Mouse (Mus musculus): ENCODE measurements around the gene Sema6d.

The Sema6d gene

DNA sequence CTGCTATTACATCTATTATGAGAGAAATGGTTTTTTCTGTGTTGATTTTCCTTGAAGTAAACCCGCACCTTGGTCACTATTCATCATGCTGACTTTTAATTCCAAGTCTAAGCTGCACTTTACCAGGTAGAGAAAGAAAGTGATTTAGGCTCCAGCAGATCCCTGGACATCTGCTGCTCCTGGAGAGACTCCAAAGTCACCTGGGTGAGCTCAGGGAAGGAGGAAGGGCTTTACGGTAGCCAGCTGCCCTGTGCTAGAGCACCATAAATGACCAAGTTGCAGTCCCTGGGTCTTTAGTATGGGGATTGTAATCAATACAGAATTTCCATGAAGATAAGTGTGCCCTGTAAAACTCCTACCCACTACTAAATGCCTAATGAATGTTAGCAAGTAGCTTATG, 309.8 kb downstream of the Sema6d start:
- in situ Hi-C loops (cut with MboI, MseI) = no loop called here

DNA sequence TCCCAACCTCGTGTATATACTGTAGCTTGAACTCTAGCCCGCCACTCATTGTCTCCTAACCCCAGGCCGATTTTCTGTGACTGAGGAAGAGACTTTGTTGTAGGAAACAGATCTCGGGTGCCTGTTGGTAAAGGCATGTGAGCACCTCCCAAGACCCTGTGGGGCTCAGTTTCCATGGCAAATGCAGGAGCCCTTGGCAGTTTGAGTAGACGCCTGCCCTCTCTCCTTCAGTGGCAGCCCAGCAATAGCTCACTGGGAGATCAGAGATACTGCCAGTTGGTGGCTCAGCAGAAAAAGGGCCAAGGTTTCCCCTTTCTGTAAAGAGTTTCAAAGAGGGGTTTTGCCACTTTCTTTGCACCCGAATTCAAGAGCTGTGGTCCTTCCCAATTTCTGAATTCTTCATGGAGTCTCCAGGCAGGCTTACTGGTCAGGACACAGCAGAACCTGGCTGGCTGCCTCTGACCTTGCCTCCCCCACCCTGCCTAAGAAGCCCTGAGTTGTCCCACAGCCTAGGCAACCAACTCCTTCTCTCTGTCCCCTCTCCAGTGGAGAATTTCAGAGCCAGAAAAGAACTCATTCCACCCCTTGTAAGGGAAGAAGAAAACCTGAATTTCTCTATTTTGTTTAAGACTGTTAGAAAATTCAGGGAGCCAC, 312.1 kb downstream of the Sema6d start:
- in situ Hi-C loops (cut with MboI, MseI) = no loop called here

- in situ Hi-C loops (cut with MboI, MseI) = no loop called here
Measured at GRCm38 (mm10) chr2:124403571-124403970, 313.8 kb downstream of the Sema6d start.

DNA sequence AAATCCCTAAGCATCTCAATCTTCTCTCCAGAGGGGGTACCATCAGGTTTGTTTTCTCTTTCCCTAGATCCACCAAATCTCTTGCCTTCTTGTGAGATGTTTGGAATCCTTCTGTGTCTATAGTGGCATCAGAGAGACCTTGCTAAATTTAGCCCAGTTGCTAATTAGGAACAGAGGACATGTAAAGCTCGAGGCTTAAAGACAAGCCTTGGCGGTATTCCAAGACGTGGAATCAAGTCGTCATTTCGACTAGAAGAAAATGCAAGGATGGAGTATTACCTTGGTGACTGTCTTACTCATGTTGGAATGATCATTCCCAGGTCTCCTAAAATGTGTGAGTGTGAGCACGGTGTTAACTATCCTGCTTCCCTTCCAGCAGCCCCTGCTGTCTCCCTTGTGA, 314.2 kb downstream of the Sema6d start:
- in situ Hi-C loops (cut with MboI, MseI) = no loop called here

DNA sequence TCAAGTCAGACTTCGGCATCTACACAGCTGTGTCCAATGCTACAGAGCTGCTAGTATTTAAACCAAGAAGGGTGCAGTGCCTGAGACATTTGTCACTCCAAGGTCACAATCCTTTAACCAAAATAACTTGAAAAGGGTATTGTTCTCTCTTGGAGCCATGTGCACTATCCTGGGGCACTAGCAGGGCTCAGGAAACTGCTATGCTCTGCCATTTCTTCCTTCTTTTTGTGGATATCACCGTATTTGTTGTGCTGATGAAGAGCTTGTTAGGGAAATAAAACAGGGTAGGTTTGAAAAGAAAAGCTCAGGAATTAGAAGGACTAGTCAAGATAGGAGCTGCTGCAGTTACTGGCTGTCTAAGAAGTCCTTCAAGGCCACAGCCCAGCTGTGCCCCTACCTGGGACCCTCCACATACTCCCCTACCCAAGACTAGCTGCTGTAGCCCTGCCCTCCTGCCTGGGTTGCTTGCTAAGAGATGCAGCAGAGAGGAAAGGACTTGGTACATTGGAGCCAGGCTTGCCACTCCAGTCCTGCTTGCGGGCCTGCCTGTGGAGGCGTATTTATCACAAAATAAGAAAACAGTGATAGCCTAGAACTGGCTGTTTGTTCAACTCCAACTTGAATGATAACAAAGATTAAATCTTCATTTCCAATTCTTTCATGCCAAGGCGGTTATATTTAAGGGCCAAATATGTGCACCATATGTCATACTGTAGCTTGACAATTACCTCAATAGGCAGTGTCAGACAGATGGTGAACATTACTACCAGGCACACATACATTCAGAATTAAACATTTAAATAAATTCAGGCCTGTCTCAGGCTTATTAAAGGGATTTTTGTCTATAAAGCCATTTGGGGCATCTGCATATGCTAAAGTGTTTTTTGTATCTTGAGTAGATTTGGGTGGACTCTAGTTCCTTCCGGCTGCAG, 315.1 kb downstream of the Sema6d start:
- in situ Hi-C loops (cut with MboI, MseI) = no loop called here

- in situ Hi-C loops (cut with MboI, MseI) = no loop called here
Measured at GRCm38 (mm10) chr2:124408956-124409355, 319.2 kb downstream of the Sema6d start.

GRCm38 (mm10) chr2:124416730-124417129, 327.0 kb downstream of the Sema6d start:
- in situ Hi-C loops (cut with MboI, MseI) = no loop called here

- in situ Hi-C loops (cut with MboI, MseI) = no loop called here
Measured at GRCm38 (mm10) chr2:124418319-124418718, 328.6 kb downstream of the Sema6d start.

DNA sequence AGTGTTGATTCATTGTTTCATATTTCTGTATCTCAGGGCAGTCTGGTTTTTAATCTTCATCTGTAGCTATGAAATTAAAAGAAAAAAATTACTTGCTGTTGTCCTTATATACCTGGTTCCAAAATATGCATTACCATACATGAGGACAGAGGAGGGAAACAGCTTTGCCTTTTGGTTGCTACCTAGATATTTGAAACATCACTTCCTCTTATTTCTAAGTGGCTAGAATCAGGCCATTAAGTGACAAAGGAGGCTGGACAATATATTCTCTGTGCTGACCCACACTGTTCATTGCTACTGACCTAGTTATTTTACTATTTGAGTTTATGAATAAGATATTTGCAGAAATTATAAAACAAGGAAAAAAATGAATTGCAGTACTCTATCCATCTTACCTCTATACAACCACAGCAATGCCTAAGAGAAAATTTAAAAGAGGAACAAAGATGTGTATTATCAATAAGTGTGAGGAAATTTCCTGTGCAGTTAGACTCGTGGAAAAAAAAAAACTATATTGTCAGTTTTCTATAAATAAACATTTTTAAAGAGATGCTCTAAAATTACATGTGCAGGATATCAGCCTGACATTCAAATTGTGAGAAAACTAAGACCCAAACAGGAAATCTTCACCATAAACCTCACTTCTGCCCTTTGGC, 330.5 kb downstream of the Sema6d start:
- in situ Hi-C loops (cut with MboI, MseI) = no loop called here

DNA sequence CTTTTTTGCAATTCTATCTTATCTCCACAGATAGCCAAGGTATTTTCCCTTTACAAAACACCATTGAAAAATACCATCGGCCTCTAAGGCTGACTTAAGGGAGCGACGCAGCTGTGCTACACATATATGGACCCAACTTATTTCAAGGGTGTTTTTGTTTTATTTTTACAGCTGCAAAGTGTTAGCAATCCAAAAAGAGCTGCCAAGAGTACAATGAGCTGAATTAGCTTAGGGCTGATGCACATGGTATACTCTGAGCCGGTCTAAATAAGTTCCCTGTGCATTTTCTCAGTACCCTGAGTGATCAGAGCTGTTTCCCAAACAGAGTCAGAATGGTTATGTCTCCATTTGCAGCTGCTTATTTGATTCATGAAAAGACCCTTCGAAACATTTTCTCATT, 340.0 kb downstream of the Sema6d start:
- in situ Hi-C loops (cut with MboI, MseI) = no loop called here

DNA sequence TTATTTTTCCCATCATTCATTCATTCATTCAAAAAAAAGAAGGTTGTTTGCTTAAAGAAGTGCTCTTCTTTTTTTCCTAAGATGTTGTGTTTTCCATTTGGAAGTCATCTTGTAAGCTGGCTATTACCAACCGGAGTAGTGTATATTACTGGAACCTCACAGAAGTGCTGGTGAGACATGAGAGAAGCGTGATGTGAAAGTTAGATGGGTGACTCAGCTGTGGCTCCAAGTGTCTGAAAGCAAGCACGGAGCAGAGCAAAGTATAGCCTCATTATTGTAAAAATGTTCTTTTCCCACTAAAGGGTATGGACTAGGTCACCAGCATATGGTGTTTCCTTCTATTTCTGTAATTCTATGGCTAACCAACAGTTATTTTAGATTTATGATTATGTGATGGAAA, 340.9 kb downstream of the Sema6d start:
- in situ Hi-C loops (cut with MboI, MseI) = no loop called here

DNA sequence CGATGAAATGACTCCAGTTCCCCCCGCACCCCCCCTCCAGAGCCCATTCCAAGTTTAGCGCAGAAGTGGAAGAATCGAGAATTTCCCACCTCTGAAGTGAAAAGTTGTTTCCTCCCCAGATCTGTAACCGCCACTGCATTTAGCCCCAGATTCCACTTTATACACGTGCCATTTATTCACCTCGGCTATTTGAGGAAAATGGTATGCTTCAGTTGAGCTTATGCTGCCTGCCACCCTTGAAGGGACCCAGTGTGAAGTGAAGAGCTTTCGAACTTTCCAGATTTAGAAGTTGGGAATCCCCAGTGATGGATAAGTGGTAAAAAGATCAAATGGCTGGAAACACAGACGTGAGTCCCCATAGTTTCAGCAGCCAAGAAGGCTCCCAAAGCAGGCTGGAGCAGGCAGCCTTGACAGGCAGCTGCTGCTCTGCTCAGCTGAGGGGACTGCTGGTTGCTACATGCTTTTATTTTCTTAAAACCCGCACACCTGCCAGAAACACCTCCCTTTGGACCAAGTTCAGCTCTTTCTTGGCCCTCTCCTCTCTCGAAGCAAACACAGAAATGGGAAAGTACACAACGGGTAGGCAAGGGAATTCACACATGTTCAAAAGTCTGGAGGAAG, 345.7 kb downstream of the Sema6d start:
- in situ Hi-C loops (cut with MboI, MseI) = no loop called here

DNA sequence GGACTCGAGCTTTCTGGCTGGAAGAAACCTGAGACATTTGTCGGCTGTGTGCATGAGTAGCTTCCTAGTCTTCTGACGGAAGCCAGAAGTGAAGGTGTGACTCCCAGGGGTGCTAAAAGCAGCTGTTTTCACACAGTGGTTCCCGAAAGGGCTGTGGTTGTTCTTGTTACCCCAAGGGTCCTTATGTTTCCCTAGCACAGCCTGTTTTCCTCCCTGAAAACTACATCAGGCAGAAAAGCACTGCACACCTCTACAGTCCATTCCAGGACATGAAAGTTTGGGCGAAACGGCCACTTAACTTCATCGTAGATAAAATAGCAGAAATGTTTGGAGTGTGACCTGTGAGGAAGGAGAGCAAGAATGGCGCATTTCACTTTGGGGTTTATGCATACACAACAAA, 346.9 kb downstream of the Sema6d start:
- in situ Hi-C loops (cut with MboI, MseI) = no loop called here

DNA sequence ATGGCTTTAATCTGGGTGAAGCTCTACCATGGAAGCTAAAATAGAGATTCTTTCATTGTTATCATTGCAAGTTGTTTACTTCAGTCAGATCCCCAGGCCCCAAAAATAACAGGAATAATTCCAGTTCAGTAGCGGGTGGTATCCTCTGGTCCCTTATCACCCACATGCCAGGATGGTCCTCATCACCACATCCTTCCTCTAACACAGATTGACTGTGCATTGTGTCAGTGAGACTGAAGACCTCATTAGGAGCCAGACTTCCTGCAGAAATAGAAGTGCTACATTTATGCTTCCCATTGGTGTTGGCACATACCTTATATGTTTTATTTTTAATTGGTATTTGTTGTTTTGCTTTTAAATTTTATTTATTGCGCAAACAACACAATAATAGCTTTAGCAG, 354.4 kb downstream of the Sema6d start:
- in situ Hi-C loops (cut with MboI, MseI) = no loop called here

GRCm38 (mm10) chr2:124455881-124456280, 366.1 kb downstream of the Sema6d start:
- in situ Hi-C loops (cut with MboI, MseI) = no loop called here

DNA sequence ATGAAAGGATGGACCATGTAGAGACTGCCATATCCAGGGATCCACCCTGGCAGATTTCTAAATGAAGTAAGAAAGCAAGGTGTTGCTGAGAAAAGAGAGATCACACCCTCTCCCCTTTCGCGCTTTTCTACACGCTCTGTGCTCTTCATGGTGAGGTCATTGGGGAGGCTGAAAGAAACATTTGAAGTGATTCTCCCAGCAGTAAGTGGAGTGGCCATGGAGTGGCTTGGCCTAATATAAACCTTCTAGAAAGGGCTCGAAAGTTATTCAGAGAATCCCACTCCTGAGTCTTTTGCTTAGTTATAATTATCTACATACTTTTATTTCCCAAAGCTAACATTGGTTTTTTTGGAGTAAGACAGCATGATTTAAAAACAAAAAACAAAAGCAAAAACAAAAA, 367.2 kb downstream of the Sema6d start:
- in situ Hi-C loops (cut with MboI, MseI) = no loop called here

DNA sequence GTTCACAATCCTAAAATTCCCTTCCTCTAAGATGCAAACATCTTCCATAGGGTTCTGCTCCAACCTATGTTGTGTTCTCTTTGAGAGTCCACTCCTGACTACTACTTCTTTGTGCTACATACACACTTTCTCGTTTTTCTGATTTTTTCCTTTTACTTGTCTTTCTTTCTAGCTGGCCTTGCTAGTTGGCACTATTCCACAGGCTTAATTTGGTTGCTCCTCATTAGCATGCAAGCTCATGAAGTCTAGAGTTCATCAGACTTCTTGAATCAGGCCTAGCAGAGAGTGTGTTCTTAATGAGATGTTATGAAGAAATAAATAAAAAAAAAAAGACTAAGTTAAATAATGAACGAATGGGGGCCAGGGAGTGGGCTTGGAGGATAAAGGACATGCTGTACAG, 368.3 kb downstream of the Sema6d start:
- in situ Hi-C loops (cut with MboI, MseI) = no loop called here

- in situ Hi-C loops (cut with MboI, MseI) = no loop called here
Measured at GRCm38 (mm10) chr2:124460956-124461355, 371.2 kb downstream of the Sema6d start.

- in situ Hi-C loops (cut with MboI, MseI) = no loop called here
Measured at GRCm38 (mm10) chr2:124461378-124461851, 371.6 kb downstream of the Sema6d start.

- in situ Hi-C loops (cut with MboI, MseI) = no loop called here
Measured at GRCm38 (mm10) chr2:124465004-124465946, 375.5 kb downstream of the Sema6d start.

GRCm38 (mm10) chr2:124467429-124467828, 377.7 kb downstream of the Sema6d start:
- in situ Hi-C loops (cut with MboI, MseI) = no loop called here
